Mouse (Mus musculus): ENCODE data around the gene Rasgef1b.

Gene Rasgef1b

GRCm38 (mm10) chr5:99602244-99603023 is 126.4 kb downstream of the Rasgef1b start:
- DNase-seq (ENCODE audit: low spot score): no peak

GRCm38 (mm10) chr5:99599376-99599775 is 129.5 kb downstream of the Rasgef1b start:
- DNase-seq (ENCODE audit: low spot score): no peak

GRCm38 (mm10) chr5:99598470-99599110 is 130.3 kb downstream of the Rasgef1b start:
- DNase-seq (ENCODE audit: low spot score): no peak

- no peak for DNase-seq (ENCODE audit: low spot score)
Observed at GRCm38 (mm10) chr5:99597701-99598100, 131.2 kb downstream of the Rasgef1b start.

GRCm38 (mm10) chr5:99591348-99591747 is 137.5 kb downstream of the Rasgef1b start:
- no peak for DNase-seq (ENCODE audit: low spot score)

GRCm38 (mm10) chr5:99590539-99590938 is 138.3 kb downstream of the Rasgef1b start:
- DNase-seq (ENCODE audit: low spot score): no peak

- DNase-seq (ENCODE audit: low spot score): no peak
Observed at GRCm38 (mm10) chr5:99587994-99588393, 140.9 kb downstream of the Rasgef1b start.

GRCm38 (mm10) chr5:99587589-99587988 is 141.3 kb downstream of the Rasgef1b start:
- DNase-seq (ENCODE audit: low spot score): no peak

GRCm38 (mm10) chr5:99586287-99586686 is 142.6 kb downstream of the Rasgef1b start:
- no peak for DNase-seq (ENCODE audit: low spot score)

- no peak for DNase-seq (ENCODE audit: low spot score)
Observed at GRCm38 (mm10) chr5:99585166-99585898, 143.5 kb downstream of the Rasgef1b start.

- no peak for DNase-seq (ENCODE audit: low spot score)
Observed at GRCm38 (mm10) chr5:99584266-99584665, 144.6 kb downstream of the Rasgef1b start.

- no peak for DNase-seq (ENCODE audit: low spot score)
Observed at GRCm38 (mm10) chr5:99582055-99582454, 146.8 kb downstream of the Rasgef1b start.

- DNase-seq (ENCODE audit: low spot score): peak; percentile 10
Observed at GRCm38 (mm10) chr5:99578692-99579091, 150.2 kb downstream of the Rasgef1b start.

GRCm38 (mm10) chr5:99575897-99576296 is 153.0 kb downstream of the Rasgef1b start:
- no peak for DNase-seq (ENCODE audit: low spot score)

GRCm38 (mm10) chr5:99564501-99565323 is 164.2 kb downstream of the Rasgef1b start:
- no peak for DNase-seq (ENCODE audit: low spot score)

- no peak for DNase-seq (ENCODE audit: low spot score)
Observed at GRCm38 (mm10) chr5:99562096-99562495, 166.8 kb downstream of the Rasgef1b start.

- no peak for DNase-seq (ENCODE audit: low spot score)
Observed at GRCm38 (mm10) chr5:99559814-99560213, 169.1 kb downstream of the Rasgef1b start.

- no peak for DNase-seq (ENCODE audit: low spot score)
Observed at GRCm38 (mm10) chr5:99558231-99558630, 170.6 kb downstream of the Rasgef1b start.

GRCm38 (mm10) chr5:99552645-99553044 is 176.2 kb downstream of the Rasgef1b start:
- DNase-seq (ENCODE audit: low spot score): no peak

GRCm38 (mm10) chr5:99544664-99545494 is 184.0 kb downstream of the Rasgef1b start:
- no peak for DNase-seq (ENCODE audit: low spot score)
